Mouse (Mus musculus): ENCODE measurements at regions not wholly inside any gene's neighbourhood (a gene's known extent, or its start where the extent isn't known, plus 50 kb on each side); places are given as distances from the start of the nearest gene placed in this dataset.
"Not testable (repeated sequence)": the region's sequence is repeated elsewhere in the genome, so short reads cannot be mapped to it uniquely, and the experiment has no call there.

- not testable (repeated sequence) for DNase-seq
Observed at GRCm38 (mm10) chr3:7811301-7811700, 1191.1 kb upstream of the 1700008P02Rik start.

- not testable (repeated sequence) for DNase-seq
Observed at GRCm38 (mm10) chr3:7805121-7805520, 1184.9 kb upstream of the 1700008P02Rik start.

- no peak for DNase-seq
Observed at GRCm38 (mm10) chr3:7804209-7804608, 1184.0 kb upstream of the 1700008P02Rik start.

GRCm38 (mm10) chr3:7799486-7799885 lies 1179.2 kb upstream of the 1700008P02Rik start:
- DNase-seq, result no peak

- DNase-seq, result no peak
Observed at GRCm38 (mm10) chr3:7787665-7788064, 1167.4 kb upstream of the 1700008P02Rik start.

GRCm38 (mm10) chr3:7785096-7785495 lies 1164.9 kb upstream of the 1700008P02Rik start:
- DNase-seq, result no peak

- DNase-seq, result no peak
Observed at GRCm38 (mm10) chr3:7755445-7755844, 1135.2 kb upstream of the 1700008P02Rik start.

GRCm38 (mm10) chr3:7713741-7714140 lies 1093.5 kb upstream of the 1700008P02Rik start:
- DNase-seq, result no peak

- no peak for DNase-seq
Observed at GRCm38 (mm10) chr3:7713130-7713529, 1092.9 kb upstream of the 1700008P02Rik start.

GRCm38 (mm10) chr3:7712466-7712865 lies 1092.2 kb upstream of the 1700008P02Rik start:
- DNase-seq, result no peak

- DNase-seq, result no peak
Observed at GRCm38 (mm10) chr3:7708609-7709008, 1088.4 kb upstream of the 1700008P02Rik start.

- DNase-seq, result no peak
Observed at GRCm38 (mm10) chr3:7683536-7683935, 1063.3 kb upstream of the 1700008P02Rik start.

GRCm38 (mm10) chr3:7682816-7683215 lies 1062.6 kb upstream of the 1700008P02Rik start:
- not testable (repeated sequence) for DNase-seq

- no peak for DNase-seq
Observed at GRCm38 (mm10) chr3:7682311-7682710, 1062.1 kb upstream of the 1700008P02Rik start.

- DNase-seq, result no peak
Observed at GRCm38 (mm10) chr3:7669956-7670355, 1049.7 kb upstream of the 1700008P02Rik start.

- not testable (repeated sequence) for DNase-seq
Observed at GRCm38 (mm10) chr3:7667851-7668250, 1047.6 kb upstream of the 1700008P02Rik start.

GRCm38 (mm10) chr3:7666391-7667142 lies 1046.3 kb upstream of the 1700008P02Rik start:
- DNase-seq, result peak; percentile 64
